In the genomic region with DNA sequence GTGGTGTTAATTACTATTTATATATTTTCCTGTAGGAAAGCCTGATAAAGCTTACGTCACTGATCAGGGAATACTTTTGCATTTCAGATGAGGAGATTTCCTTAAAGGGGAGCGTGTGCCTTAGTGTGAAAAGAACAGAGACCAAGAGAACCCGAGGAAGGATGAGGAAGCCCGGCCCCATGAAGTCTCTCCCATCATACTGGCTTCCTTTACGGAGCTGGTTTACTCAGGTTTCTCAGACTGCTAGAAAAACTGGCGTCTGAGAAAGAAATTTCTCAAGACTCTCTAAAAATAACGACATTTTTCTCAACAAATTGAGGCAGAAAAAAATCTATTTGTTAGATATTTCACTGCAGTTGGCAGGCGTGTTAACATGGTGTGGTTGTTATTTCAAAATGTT, we compare ENCODE assay signal across 13 mouse cellular contexts.
DNase-seq lines count a peak whose midpoint lies in the region; ATAC-seq and TF ChIP-seq lines count a peak whose summit lies in the region.
"Had no signal": no experiment of that assay in that cellular context is flagged by ENCODE, and none has a peak within 500 bp of the region (broad histone marks: within the 10 kb centered on the region; RNA-seq: fewer than 3 reads in every experiment).

No protein-coding gene starts in this region.

- ATAC-seq in embryonic facial prominence, embryonic 11.5 days (replicated peaks; ENCODE audit: insufficient number of reproducible peaks, low FRiP score, low TSS enrichment, low read depth), result no peak
- ATAC-seq in limb, embryonic 13.5 days (ENCODE audit: low FRiP score, low read depth), result no peak; the same call in 1 of the 2 replicates
- ATAC-seq: Patski had no signal

- TF ChIP-seq CTCF in layer of hippocampus, adult 2 months (conservative IDR thresholded peaks at IDR 0.05), result no peak

- H3K4me1 ChIP-seq in embryonic facial prominence, embryonic 11.5 days (ENCODE audit: control insufficient read depth, insufficient read depth, low read length), result no peaks in the 10 kb centered on the region
- peaks cover 3% of the 10 kb centered on the region; the same call in 1 of the 2 replicates for H3K4me1 ChIP-seq in embryonic facial prominence, embryonic 10.5 days
- peaks cover 6% of the 10 kb centered on the region; the same call in 1 of the 2 replicates for H3K4me1 ChIP-seq in limb, embryonic 13.5 days
- H3K4me1 ChIP-seq: kidney, embryonic 15.5 days had no signal

- no peak overlapping the region for H3K9ac ChIP-seq in embryonic facial prominence, embryonic 11.5 days (replicated peaks; ENCODE audit: low read length)
- H3K9ac ChIP-seq in limb, embryonic 13.5 days, result no peak overlapping the region
- H3K9ac ChIP-seq: kidney, embryonic 15.5 days had no signal

- no peak overlapping the region for H3K27ac ChIP-seq in embryonic facial prominence, embryonic 11.5 days (replicated peaks; ENCODE audit: low read depth, low read length)
- H3K27ac ChIP-seq in embryonic facial prominence, embryonic 10.5 days (replicated peaks), result no peak overlapping the region
- H3K27ac ChIP-seq in layer of hippocampus, adult 2 months, result peak overlapping the region; percentile 36; the same call in 1 of the 2 replicates
- no peak overlapping the region for H3K27ac ChIP-seq in limb, embryonic 13.5 days
- H3K27ac ChIP-seq: kidney, embryonic 15.5 days had no signal

- H3K4me3 ChIP-seq in embryonic facial prominence, embryonic 11.5 days (ENCODE audit: low read depth, low read length), result no peak overlapping the region
- no peak overlapping the region for H3K4me3 ChIP-seq in embryonic facial prominence, embryonic 10.5 days
- peak overlapping the region; percentile 26; the same call in 1 of the 2 replicates for H3K4me3 ChIP-seq in layer of hippocampus, adult 2 months
- 0 out of 2 replicates have a peak overlapping the region, but pooled peaks have one; percentile 3 for H3K4me3 ChIP-seq in limb, embryonic 13.5 days
- H3K4me3 ChIP-seq: kidney, embryonic 15.5 days had no signal

- H3K9me3 ChIP-seq in embryonic facial prominence, embryonic 11.5 days (replicated peaks; ENCODE audit: control insufficient read depth, low read length), result no peaks in the 10 kb centered on the region
- H3K9me3 ChIP-seq in embryonic facial prominence, embryonic 10.5 days, result no peaks in the 10 kb centered on the region
- H3K9me3 ChIP-seq in limb, embryonic 13.5 days, result no peaks in the 10 kb centered on the region
- H3K9me3 ChIP-seq: kidney, embryonic 15.5 days had no signal

- peak; percentile 30 for DNase-seq in embryonic facial prominence, embryonic 11.5 days (ENCODE audit: low spot score)
- DNase-seq in embryonic facial prominence, embryonic 10.5 days (ENCODE audit: low spot score), result no peak
- DNase-seq in layer of hippocampus, adult 2 months (ENCODE audit: low spot score in 2 of 2), result no peak
- DNase-seq in layer of hippocampus, postnatal 14 days (ENCODE audit: low spot score in 2 of 2), result no peak
- DNase-seq in adipocyte (ENCODE audit: low spot score), result peak; percentile 92
- no peak for DNase-seq in embryo, embryonic 9.5 days (ENCODE audit: extremely low spot score)
- DNase-seq in ovary, postnatal 10 days (ENCODE audit: low spot score), result no peak
- DNase-seq: cerebellum, adult 9-11 months; heart, postnatal 36 days; right cerebral cortex, postnatal 14 days had no signal

- no peak overlapping the region; the same call in 1 of the 2 replicates for H3K4me2 ChIP-seq in embryonic facial prominence, embryonic 11.5 days (ENCODE audit: low read depth, low read length)
- H3K4me2 ChIP-seq in limb, embryonic 13.5 days (replicated peaks), result peak overlapping the region; percentile 41
- H3K4me2 ChIP-seq: kidney, embryonic 15.5 days had no signal

- no peaks in the 10 kb centered on the region for H3K36me3 ChIP-seq in embryonic facial prominence, embryonic 11.5 days (replicated peaks; ENCODE audit: control insufficient read depth, insufficient read depth, low read depth, low read length)
- H3K36me3 ChIP-seq in embryonic facial prominence, embryonic 10.5 days (replicated peaks), result no peaks in the 10 kb centered on the region
- H3K36me3 ChIP-seq in limb, embryonic 13.5 days, result no peaks in the 10 kb centered on the region
- H3K36me3 ChIP-seq: kidney, embryonic 15.5 days had no signal

- 49% methylated on average over 8 of the region's 8 CpGs for WGBS in embryonic facial prominence, embryonic 11.5 days
- WGBS in embryonic facial prominence, embryonic 10.5 days, result 64% methylated on average over 8 of the region's 8 CpGs
- 26% methylated on average over 8 of the region's 8 CpGs for WGBS in limb, embryonic 13.5 days

- H3K27me3 ChIP-seq in embryonic facial prominence, embryonic 11.5 days (ENCODE audit: control insufficient read depth, insufficient read depth, low read length), result no peaks in the 10 kb centered on the region
- no peaks in the 10 kb centered on the region for H3K27me3 ChIP-seq in embryonic facial prominence, embryonic 10.5 days (replicated peaks; ENCODE audit: low read depth, poor library complexity, severe bottlenecking)
- no peaks in the 10 kb centered on the region; the same call in 1 of the 2 replicates for H3K27me3 ChIP-seq in limb, embryonic 13.5 days
- H3K27me3 ChIP-seq: kidney, embryonic 15.5 days; Patski had no signal

Comparison
In these comparisons a context has a peak if more than half of its experiments do, and no peak if none do; other contexts are left out.
1. DNase-seq: peak in embryonic facial prominence, embryonic 11.5 days (single experiment) and adipocyte (single experiment); none in embryonic facial prominence, embryonic 10.5 days (single experiment), layer of hippocampus, adult 2 months (0 of 2), layer of hippocampus, postnatal 14 days (0 of 2), embryo, embryonic 9.5 days (single experiment) and ovary, postnatal 10 days (single experiment).
2. H3K4me3 ChIP-seq: peak in layer of hippocampus, adult 2 months (single experiment) and limb, embryonic 13.5 days (single experiment); none in embryonic facial prominence, embryonic 11.5 days (single experiment) and embryonic facial prominence, embryonic 10.5 days (single experiment).